Mouse (Mus musculus) c-Kit-positive CD71-positive TER-119-negative erythroid progenitor cells, embryonic 14.5 days (primary cell): ENCODE data around the gene Arrdc4.

Experiments used
- DNase-seq: peaks from one replicate; pipeline ENCODE4 v3.0.0-alpha.2; 2013; ENCODE audit warnings: low read depth

The Arrdc4 gene

GRCm38 (mm10) chr7:68709319-68709573 is 39.8 kb downstream of the Arrdc4 start:
- DNase-seq, result no peak

- no peak for DNase-seq
These were observed 40.3 kb downstream of the Arrdc4 start for GRCm38 (mm10) chr7:68708563-68709318.

GRCm38 (mm10) chr7:68705162-68705561 is 43.9 kb downstream of the Arrdc4 start:
- DNase-seq, result no peak

- DNase-seq, result no peak
These were observed 51.7 kb downstream of the Arrdc4 start for GRCm38 (mm10) chr7:68697313-68697712.

- no peak for DNase-seq
These were observed 52.1 kb downstream of the Arrdc4 start for GRCm38 (mm10) chr7:68696908-68697307.

- DNase-seq, result no peak
These were observed 52.6 kb downstream of the Arrdc4 start for GRCm38 (mm10) chr7:68696446-68696845.

GRCm38 (mm10) chr7:68692731-68693130 is 56.3 kb downstream of the Arrdc4 start:
- DNase-seq, result no peak

GRCm38 (mm10) chr7:68691454-68691853 is 57.6 kb downstream of the Arrdc4 start:
- DNase-seq, result no peak

GRCm38 (mm10) chr7:68687140-68687611 is 61.9 kb downstream of the Arrdc4 start:
- DNase-seq, result no peak
